Mouse (Mus musculus) intestine, postnatal 0 days (tissue): ENCODE results near the gene Cdk4. TPM values are rescaled to one million over a fixed set of nuclear protein-coding genes. Genes with fewer than 3 reads are reported as not detected.

Experiments used
- ATAC-seq: fragments of 200-750 bp; cut with Nextera tagmentation; 2 replicates; pipeline ENCODE4 v1.8.0; 2017; ENCODE audit warnings: mild to moderate bottlenecking, moderate TSS enrichment, moderate library complexity
- H3K27ac ChIP-seq: fragments of 300-500 bp; sonication (generic); 2 replicates; pipeline ENCODE4 v1.5.1; 2014; ENCODE audit warnings: mild to moderate bottlenecking, low read depth, low read length, moderate library complexity
- H3K27me3 ChIP-seq: fragments of 300-500 bp; sonication (generic); replicated peaks from 2 replicates; pipeline ENCODE4 v1.6.1; 2014; ENCODE audit warnings: low read length, mixed read lengths; ENCODE audit not compliant: control insufficient read depth, insufficient read depth
- H3K36me3 ChIP-seq: fragments of 300-500 bp; sonication (generic); 2 replicates; pipeline ENCODE4 v1.6.1; 2014; ENCODE audit warnings: mild to moderate bottlenecking, moderate library complexity; ENCODE audit not compliant: control insufficient read depth, insufficient read depth
- H3K4me1 ChIP-seq: fragments of 300-500 bp; sonication (generic); replicated peaks from 2 replicates; pipeline ENCODE4 v1.6.1; 2014; ENCODE audit warnings: antibody characterized with exemption, low read length, mixed read lengths; ENCODE audit not compliant: control insufficient read depth, insufficient read depth
- H3K4me2 ChIP-seq: fragments of 300-500 bp; sonication (generic); replicated peaks from 2 replicates; pipeline ENCODE4 v1.6.1; 2014; ENCODE audit warnings: low read depth, mild to moderate bottlenecking, moderate library complexity
- H3K4me3 ChIP-seq: fragments of 300-500 bp; sonication (generic); 2 replicates; pipeline ENCODE4 v1.5.1; 2014; ENCODE audit warnings: low read depth, low read length
- H3K9ac ChIP-seq: fragments of 300-500 bp; sonication (generic); 2 replicates; pipeline ENCODE4 v1.6.1; 2014; ENCODE audit warnings: mild to moderate bottlenecking, low read depth, low read length
- H3K9me3 ChIP-seq: fragments of 300-500 bp; sonication (generic); 2 replicates; pipeline ENCODE4 v1.6.1; 2016; ENCODE audit warnings: mixed run types; ENCODE audit not compliant: control insufficient read depth
- CTCF ChIP-seq: sonication (generic); IDR thresholded peaks from 2 replicates; pipeline ENCODE4 v1.5.1; 2016; ENCODE audit warnings: low read depth, mild to moderate bottlenecking, control low read depth, antibody characterized with exemption, moderate library complexity
- WGBS: fragments of 180-500 bp; shearing (Covaris S2); extraction: QIAGEN DNeasy Blood & Tissue Kit; methylation state at CpG from one replicate; pipeline ENCODE4 v1.1.7; 2014; 5-methylcytosine and 5-hydroxymethylcytosine counted together
- polyA plus RNA-seq: library from polyadenylated mRNA; unstranded; fragments of >200 nt; fragmentation: Nextera tagmentation; extraction: Ambion mirVana; gene quantifications from 2 replicates; pipeline ENCODE4 v1.2.1, GENCODE M21; 2015

Gene Cdk4
- polyA plus RNA-seq, 1 experiment from 2014 or later: 515 TPM

- H3K4me1 ChIP-seq: no peaks in the 10 kb centered on the region; the same call in 1 of the 2 replicates
Measured at GRCm38 (mm10) chr10:127091507-127092396, 28.4 kb downstream of the Cdk4 start.

GRCm38 (mm10) chr10:127092742-127093141, 29.4 kb downstream of the Cdk4 start:
- no peaks in the 10 kb centered on the region; the same call in 1 of the 2 replicates for H3K4me1 ChIP-seq
- no peak overlapping the region for H3K4me2 ChIP-seq
- peaks cover 43% of the 10 kb centered on the region for H3K27me3 ChIP-seq
- no peak overlapping the region for H3K27ac ChIP-seq
- ATAC-seq: no peak
- WGBS: 40% methylated on average over 4 of the region's 4 CpGs
- TF ChIP-seq CTCF: no peak
- H3K36me3 ChIP-seq: peaks cover 28% of the 10 kb centered on the region
- H3K4me3 ChIP-seq: no peak overlapping the region
- H3K9me3 ChIP-seq: no peaks in the 10 kb centered on the region
- no peak overlapping the region for H3K9ac ChIP-seq

More at GRCm38 (mm10) chr10:127091507-127092396, 28.4 kb downstream of the Cdk4 start:
- peak; percentile 39 for ATAC-seq
- Histone ChIP-seq H3K9ac (no peak overlapping the region), H3K4me2 (peak overlapping the region; percentile 45), H3K27me3 (peaks cover 48% of the 10 kb centered on the region), H3K27ac (no peak overlapping the region), H3K9me3 (no peaks in the 10 kb centered on the region), H3K4me3 (peak overlapping the region; percentile 25), H3K36me3 (peaks cover 20% of the 10 kb centered on the region)
- WGBS: 11% methylated on average over 51 of the region's 51 CpGs
- peak; percentile 30; the same call in 1 of the 2 replicates for TF ChIP-seq CTCF

- Histone ChIP-seq H3K9ac (no peak overlapping the region), H3K4me3 (no peak overlapping the region), H3K9me3 (no peaks in the 10 kb centered on the region), H3K4me2 (no peak overlapping the region), H3K27me3 (peaks cover 33% of the 10 kb centered on the region), H3K36me3 (peaks cover 45% of the 10 kb centered on the region), H3K27ac (no peak overlapping the region), H3K4me1 (no peaks in the 10 kb centered on the region; the same call in 1 of the 2 replicates)
- ATAC-seq: no peak
- no peak for TF ChIP-seq CTCF
- WGBS: 24% methylated on average over 6 of the region's 7 CpGs
Measured at GRCm38 (mm10) chr10:127094382-127094802, 31.1 kb downstream of the Cdk4 start.

GRCm38 (mm10) chr10:127098514-127098913, 35.2 kb downstream of the Cdk4 start:
- Histone ChIP-seq H3K27me3 (no peaks in the 10 kb centered on the region), H3K36me3 (peaks cover 55% of the 10 kb centered on the region), H3K4me1 (no peaks in the 10 kb centered on the region), H3K4me3 (no peak overlapping the region), H3K27ac (no peak overlapping the region), H3K9ac (no peak overlapping the region), H3K9me3 (no peaks in the 10 kb centered on the region), H3K4me2 (no peak overlapping the region)
- no peak for TF ChIP-seq CTCF
- WGBS: 86% methylated on average over 20 of the region's 20 CpGs
- no peak for ATAC-seq

- no peaks in the 10 kb centered on the region for H3K9me3 ChIP-seq
- H3K4me1 ChIP-seq: no peaks in the 10 kb centered on the region
- no peaks in the 10 kb centered on the region for H3K27me3 ChIP-seq
- peaks cover 55% of the 10 kb centered on the region for H3K36me3 ChIP-seq
- WGBS: 90% methylated on average over 10 of the region's 10 CpGs
- ATAC-seq: no peak
- no peak overlapping the region for H3K9ac ChIP-seq
- no peak overlapping the region for H3K4me2 ChIP-seq
- H3K4me3 ChIP-seq: no peak overlapping the region
- TF ChIP-seq CTCF: no peak
- H3K27ac ChIP-seq: no peak overlapping the region
Measured at GRCm38 (mm10) chr10:127099191-127099590, 35.9 kb downstream of the Cdk4 start.

- Histone ChIP-seq H3K4me1 (no peaks in the 10 kb centered on the region), H3K4me3 (no peak overlapping the region), H3K4me2 (no peak overlapping the region), H3K9me3 (no peaks in the 10 kb centered on the region), H3K9ac (no peak overlapping the region), H3K27me3 (no peaks in the 10 kb centered on the region), H3K27ac (no peak overlapping the region), H3K36me3 (peaks cover 56% of the 10 kb centered on the region)
- WGBS: 91% methylated on average over 15 of the region's 15 CpGs
- ATAC-seq: no peak
- TF ChIP-seq CTCF: no peak
Measured at GRCm38 (mm10) chr10:127099868-127100267, 36.5 kb downstream of the Cdk4 start.
